Mouse (Mus musculus) liver, embryonic 11.5 days (tissue): ENCODE measurements around the gene H2-DMb1. TPM values are rescaled to one million over a fixed set of nuclear protein-coding genes. Genes with fewer than 3 reads are reported as not detected.

ENCODE experiments used
- ATAC-seq: fragments of 200-750 bp; cut with Nextera tagmentation; replicated peaks from 2 replicates; pipeline ENCODE4 v1.8.0; 2017; ENCODE audit warnings: moderate number of reproducible peaks, mild to moderate bottlenecking, moderate TSS enrichment, moderate library complexity; ENCODE audit not compliant: low FRiP score
- DNase-seq: peaks from one replicate; pipeline ENCODE4 v3.0.0-alpha.2; 2017; ENCODE audit warnings: low spot score
- H3K27ac ChIP-seq: fragments of 300-500 bp; sonication (generic); 2 replicates; pipeline ENCODE4 v1.5.1; 2014; ENCODE audit warnings: mild to moderate bottlenecking, low read depth, low read length, control low read depth
- H3K27me3 ChIP-seq: fragments of 300-500 bp; sonication (generic); replicated peaks from 2 replicates; pipeline ENCODE4 v1.6.1; 2014; ENCODE audit warnings: low read length, mixed read lengths; ENCODE audit not compliant: control insufficient read depth, insufficient read depth
- H3K36me3 ChIP-seq: fragments of 300-500 bp; sonication (generic); 2 replicates; pipeline ENCODE4 v1.6.1; 2014; ENCODE audit warnings: mild to moderate bottlenecking, low read length, moderate library complexity, mixed read lengths; ENCODE audit not compliant: control insufficient read depth, insufficient read depth
- H3K4me1 ChIP-seq: fragments of 300-500 bp; sonication (generic); replicated peaks from 2 replicates; pipeline ENCODE4 v1.6.1; 2014; ENCODE audit warnings: low read length, mixed read lengths; ENCODE audit not compliant: control insufficient read depth, insufficient read depth
- H3K4me2 ChIP-seq: fragments of 300-500 bp; sonication (generic); 2 replicates; pipeline ENCODE4 v1.6.1; 2014; ENCODE audit warnings: mild to moderate bottlenecking, control low read depth, moderate library complexity
- H3K4me3 ChIP-seq: fragments of 300-500 bp; sonication (generic); 2 replicates; pipeline ENCODE4 v1.5.1; 2014; ENCODE audit warnings: low read depth, low read length, control low read depth
- H3K9ac ChIP-seq: fragments of 300-500 bp; sonication (generic); 2 replicates; pipeline ENCODE4 v1.6.1; 2014; ENCODE audit warnings: low read depth, low read length, control low read depth
- H3K9me3 ChIP-seq: fragments of 300-500 bp; sonication (generic); 2 replicates; pipeline ENCODE4 v1.6.1; 2016; ENCODE audit warnings: low read length, inconsistent platforms, mixed read lengths; ENCODE audit not compliant: control insufficient read depth
- WGBS: fragments of 180-500 bp; shearing (Covaris S2); extraction: QIAGEN DNeasy Blood & Tissue Kit; methylation state at CpG from one replicate; pipeline ENCODE4 v1.1.7; 2014; 5-methylcytosine and 5-hydroxymethylcytosine counted together
- polyA plus RNA-seq: library from polyadenylated mRNA; unstranded; fragments of >200 nt; fragmentation: Nextera tagmentation; extraction: Ambion mirVana; gene quantifications from 2 replicates; pipeline ENCODE4 v1.2.1, GENCODE M21; 2014

Gene H2-DMb1
- polyA plus RNA-seq, 1 experiment from 2014 or later = 0.19 TPM

GRCm38 (mm10) chr17:34186885-34187260, 34.0 kb downstream of the H2-DMb1 start:
- 6% methylated on average over 14 of the region's 14 CpGs for whole genome bisulfite sequencing
- H3K27ac ChIP-seq = no peak overlapping the region
- peak overlapping the region; percentile 36 for H3K9ac ChIP-seq
- peak overlapping the region; percentile 56 for H3K4me3 ChIP-seq
- no peaks in the 10 kb centered on the region for H3K9me3 ChIP-seq
- peaks cover 61% of the 10 kb centered on the region for H3K27me3 ChIP-seq
- DNase-seq (no peak), ATAC-seq (peak; percentile 21; the same call in 1 of the 2 replicates)
- peak overlapping the region; percentile 90 for H3K4me2 ChIP-seq
- no peaks in the 10 kb centered on the region for H3K36me3 ChIP-seq
- peaks cover 7% of the 10 kb centered on the region for H3K4me1 ChIP-seq

DNA sequence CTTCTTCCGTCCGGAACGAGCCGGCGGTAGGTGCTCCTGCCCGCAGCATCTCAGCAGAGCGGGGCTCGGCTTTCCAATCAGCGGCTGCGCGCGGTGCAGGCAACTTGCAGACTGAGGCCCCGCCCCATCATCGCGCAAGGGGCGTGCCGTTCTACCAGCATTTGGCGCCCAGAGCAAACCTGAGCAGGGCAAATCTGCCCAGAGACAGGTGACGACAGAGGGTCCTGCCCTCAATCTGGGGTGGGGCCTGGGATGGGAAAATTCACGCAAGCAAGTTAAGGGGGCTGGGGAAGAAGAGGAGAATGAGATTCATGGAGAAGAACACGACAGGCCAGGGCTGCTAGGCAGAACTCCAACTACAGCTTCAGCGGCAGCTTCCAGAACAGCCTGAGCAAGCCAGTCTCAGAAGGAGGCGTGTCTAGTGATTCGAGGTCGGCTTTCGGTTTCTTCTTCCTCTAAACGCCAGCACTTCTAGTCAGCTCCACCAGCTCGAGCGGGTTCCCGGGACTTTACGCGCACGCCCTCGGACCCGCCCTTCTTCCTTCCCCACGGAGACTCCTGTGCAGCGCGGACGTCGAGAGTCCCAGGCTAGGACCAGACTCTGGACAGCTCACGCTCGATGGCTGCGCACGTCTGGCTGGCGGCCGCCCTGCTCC, 34.5 kb downstream of the H2-DMb1 start, which contains the start of the genes Tap1 and Psmb9:
Tap1 (plus strand) TSS at position 293 of the 656 bp plus-strand sequence.
Psmb9 (minus strand) TSS at position 504 of the 656 bp plus-strand sequence.
- Histone ChIP-seq H3K9me3 (no peaks in the 10 kb centered on the region), H3K4me3 (peak within 1 kb of the TSS; percentile 56), H3K9ac (peak within 1 kb of the TSS; percentile 57), H3K4me1 (peaks cover 7% of the 10 kb centered on the region), H3K4me2 (peak within 1 kb of the TSS; percentile 90), H3K27ac (no peak within 1 kb of the TSS), H3K27me3 (peaks cover 66% of the 10 kb centered on the region), H3K36me3 (no peaks in the 10 kb centered on the region)
- DNase-seq (peak; percentile 97), ATAC-seq (peak; percentile 94)
- under 1% methylated on average over 46 of the region's 46 CpGs for WGBS

GRCm38 (mm10) chr17:34188010-34188409, 35.1 kb downstream of the H2-DMb1 start:
- Histone ChIP-seq H3K9ac (peak overlapping the region; percentile 57), H3K9me3 (no peaks in the 10 kb centered on the region), H3K4me1 (peaks cover 7% of the 10 kb centered on the region), H3K27ac (no peak overlapping the region), H3K36me3 (no peaks in the 10 kb centered on the region), H3K4me2 (peak overlapping the region; percentile 90), H3K27me3 (peaks cover 72% of the 10 kb centered on the region), H3K4me3 (peak overlapping the region; percentile 56)
- DNase-seq (no peak), ATAC-seq (0 out of 2 replicates have a peak, but pooled peaks have one; percentile 2)
- WGBS = 5% methylated on average over 20 of the region's 20 CpGs

- H3K4me3 ChIP-seq = no peak overlapping the region
- H3K9ac ChIP-seq = no peak overlapping the region
- no peaks in the 10 kb centered on the region for H3K9me3 ChIP-seq
- ATAC-seq (no peak), DNase-seq (no peak)
- 67% methylated on average over 6 of the region's 6 CpGs for WGBS
- no peak overlapping the region for H3K27ac ChIP-seq
- no peaks in the 10 kb centered on the region for H3K36me3 ChIP-seq
- peaks cover 77% of the 10 kb centered on the region for H3K27me3 ChIP-seq
- H3K4me2 ChIP-seq = no peak overlapping the region
- peaks cover 7% of the 10 kb centered on the region for H3K4me1 ChIP-seq
Measured at GRCm38 (mm10) chr17:34188986-34189385, 36.1 kb downstream of the H2-DMb1 start.

DNA sequence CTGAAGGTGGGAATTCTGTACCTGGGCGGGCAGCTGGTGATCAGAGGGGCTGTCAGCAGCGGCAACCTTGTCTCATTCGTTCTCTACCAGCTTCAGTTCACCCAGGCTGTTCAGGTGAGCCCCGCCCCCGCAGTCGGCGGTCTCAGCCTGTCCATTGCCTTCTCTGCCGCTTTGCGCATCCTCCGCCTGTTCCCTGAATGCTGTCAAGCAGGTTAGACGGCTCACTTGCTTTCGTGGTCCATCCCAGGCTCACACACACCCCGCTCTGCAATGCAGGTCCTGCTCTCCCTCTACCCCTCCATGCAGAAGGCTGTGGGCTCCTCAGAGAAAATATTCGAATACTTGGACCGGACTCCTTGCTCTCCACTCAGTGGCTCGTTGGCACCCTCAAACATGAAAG, 40.0 kb downstream of the H2-DMb1 start:
- DNase-seq = no peak
- Histone ChIP-seq H3K4me2 (no peak overlapping the region), H3K27ac (no peak overlapping the region), H3K27me3 (peaks cover 94% of the 10 kb centered on the region), H3K4me1 (peaks cover 14% of the 10 kb centered on the region), H3K4me3 (no peak overlapping the region), H3K9ac (no peak overlapping the region), H3K36me3 (no peaks in the 10 kb centered on the region), H3K9me3 (no peaks in the 10 kb centered on the region)
- 24% methylated on average over 16 of the region's 16 CpGs for WGBS
- ATAC-seq = no peak

- H3K4me3 ChIP-seq = no peak overlapping the region
- H3K27me3 ChIP-seq = peaks cover 95% of the 10 kb centered on the region
- H3K4me1 ChIP-seq = peaks cover 11% of the 10 kb centered on the region
- H3K36me3 ChIP-seq = no peaks in the 10 kb centered on the region
- H3K9ac ChIP-seq = no peak overlapping the region
- H3K9me3 ChIP-seq = no peaks in the 10 kb centered on the region
- H3K27ac ChIP-seq = no peak overlapping the region
- DNase-seq = no peak
- no peak overlapping the region for H3K4me2 ChIP-seq
- 44% methylated on average over 8 of the region's 8 CpGs for WGBS
- ATAC-seq = no peak
Measured at GRCm38 (mm10) chr17:34193468-34193867, 40.6 kb downstream of the H2-DMb1 start.

DNA sequence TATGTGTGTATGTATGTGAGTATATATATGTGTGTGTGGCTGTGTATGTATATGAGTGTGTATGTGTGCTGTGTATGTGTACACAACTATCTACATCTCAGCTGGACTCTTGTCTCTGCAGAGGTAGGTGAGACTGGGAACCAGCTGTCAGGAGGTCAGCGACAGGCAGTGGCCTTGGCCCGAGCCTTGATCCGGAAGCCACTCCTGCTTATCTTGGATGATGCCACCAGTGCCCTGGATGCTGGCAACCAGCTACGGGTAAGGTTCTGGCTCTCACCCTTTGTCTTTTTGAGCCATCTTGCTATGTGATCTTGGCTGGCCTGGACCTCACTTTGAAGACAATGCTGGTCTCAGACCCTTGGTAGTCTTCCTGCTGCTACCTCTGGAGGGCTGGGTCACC, 41.9 kb downstream of the H2-DMb1 start:
- WGBS = 70% methylated on average over 4 of the region's 4 CpGs
- no peak overlapping the region for H3K27ac ChIP-seq
- peaks cover 95% of the 10 kb centered on the region for H3K27me3 ChIP-seq
- H3K4me3 ChIP-seq = no peak overlapping the region
- H3K36me3 ChIP-seq = no peaks in the 10 kb centered on the region
- H3K9me3 ChIP-seq = no peaks in the 10 kb centered on the region
- DNase-seq (no peak), ATAC-seq (no peak)
- no peak overlapping the region for H3K4me2 ChIP-seq
- H3K4me1 ChIP-seq = peaks cover 11% of the 10 kb centered on the region
- no peak overlapping the region for H3K9ac ChIP-seq

DNA sequence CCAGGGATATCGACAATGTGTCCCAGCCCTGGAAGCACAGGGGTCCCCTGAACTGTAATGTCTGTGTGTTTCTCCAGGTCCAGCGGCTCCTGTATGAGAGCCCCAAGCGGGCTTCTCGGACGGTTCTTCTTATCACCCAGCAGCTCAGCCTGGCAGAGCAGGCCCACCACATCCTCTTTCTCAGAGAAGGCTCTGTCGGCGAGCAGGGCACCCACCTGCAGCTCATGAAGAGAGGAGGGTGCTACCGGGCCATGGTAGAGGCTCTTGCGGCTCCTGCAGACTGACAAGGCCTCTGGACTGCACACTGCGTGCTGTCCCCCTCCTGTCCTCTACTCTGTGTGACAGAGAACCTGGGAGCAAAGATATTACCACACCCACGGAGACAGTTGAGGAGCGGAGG, 43.6 kb downstream of the H2-DMb1 start:
- H3K9me3 ChIP-seq = no peaks in the 10 kb centered on the region
- H3K4me2 ChIP-seq = no peak overlapping the region
- no peak overlapping the region for H3K4me3 ChIP-seq
- peaks cover 86% of the 10 kb centered on the region for H3K27me3 ChIP-seq
- DNase-seq = no peak
- H3K4me1 ChIP-seq = peaks cover 11% of the 10 kb centered on the region
- H3K27ac ChIP-seq = no peak overlapping the region
- no peak overlapping the region for H3K9ac ChIP-seq
- ATAC-seq = no peak
- WGBS = 27% methylated on average over 12 of the region's 12 CpGs
- no peaks in the 10 kb centered on the region for H3K36me3 ChIP-seq
